Mouse (Mus musculus) hindbrain, embryonic 16.5 days (tissue): ENCODE measurements around the gene Themis2. TPM values are rescaled to one million over a fixed set of nuclear protein-coding genes. Genes with fewer than 3 reads are reported as not detected.

ENCODE experiments used
- ATAC-seq: fragments of 200-750 bp; cut with Nextera tagmentation; 2 replicates; pipeline ENCODE4 v1.8.0; 2017; ENCODE audit warnings: moderate TSS enrichment, moderate library complexity
- H3K27ac ChIP-seq: fragments of 300-500 bp; sonication (generic); 2 replicates; pipeline ENCODE4 v1.5.1; 2014; ENCODE audit warnings: low read depth, mild to moderate bottlenecking, control low read depth, low read length, moderate library complexity
- H3K27me3 ChIP-seq: fragments of 300-500 bp; sonication (generic); replicated peaks from 2 replicates; pipeline ENCODE4 v1.6.1; 2014; ENCODE audit warnings: low read length; ENCODE audit not compliant: control insufficient read depth, insufficient read depth
- H3K36me3 ChIP-seq: fragments of 300-500 bp; sonication (generic); 2 replicates; pipeline ENCODE4 v1.6.1; 2014; ENCODE audit warnings: mild to moderate bottlenecking, low read length, moderate library complexity, mixed read lengths; ENCODE audit not compliant: control insufficient read depth, insufficient read depth
- H3K4me1 ChIP-seq: fragments of 300-500 bp; sonication (generic); 2 replicates; pipeline ENCODE4 v1.6.1; 2014; ENCODE audit warnings: low read depth, low read length; ENCODE audit not compliant: control insufficient read depth, insufficient read depth
- H3K4me2 ChIP-seq: fragments of 300-500 bp; sonication (generic); 2 replicates; pipeline ENCODE4 v1.6.1; 2014; ENCODE audit warnings: mild to moderate bottlenecking, low read length, control low read depth, moderate library complexity
- H3K4me3 ChIP-seq: fragments of 300-500 bp; sonication (generic); 2 replicates; pipeline ENCODE4 v1.5.1; 2014; ENCODE audit warnings: mild to moderate bottlenecking, low read length, control low read depth, moderate library complexity
- H3K9ac ChIP-seq: fragments of 300-500 bp; sonication (generic); 2 replicates; pipeline ENCODE4 v1.6.1; 2014; ENCODE audit warnings: low read depth, mild to moderate bottlenecking, control low read depth, low read length, moderate library complexity
- H3K9me3 ChIP-seq: fragments of 300-500 bp; sonication (generic); 2 replicates; pipeline ENCODE4 v1.6.1; 2014; ENCODE audit warnings: mild to moderate bottlenecking, low read length, moderate library complexity; ENCODE audit not compliant: control insufficient read depth
- WGBS: fragments of 180-500 bp; shearing (Covaris S2); extraction: QIAGEN DNeasy Blood & Tissue Kit; methylation state at CpG from one replicate; pipeline ENCODE4 v1.1.7; 2014; 5-methylcytosine and 5-hydroxymethylcytosine counted together
- polyA plus RNA-seq: library from polyadenylated mRNA; unstranded; fragments of >200 nt; fragmentation: Nextera tagmentation; extraction: Ambion mirVana; gene quantifications from 2 replicates; pipeline ENCODE4 v1.2.1, GENCODE M21; 2015

The Themis2 gene
- polyA plus RNA-seq, result 0.36 and 0.64 TPM in 2 replicates

GRCm38 (mm10) chr4:132796196-132796886 lies at the start of gene Themis2:
Gene Themis2 (minus strand): TSS chr4:132796387.
- no peak for ATAC-seq
- Histone ChIP-seq H3K4me2 (peak within 1 kb of the TSS; percentile 57), H3K9me3 (no peaks in the 10 kb centered on the region), H3K9ac (peak within 1 kb of the TSS; percentile 5; the same call in 1 of the 2 replicates), H3K27ac (no peak within 1 kb of the TSS), H3K4me1 (peaks cover 4% of the 10 kb centered on the region; the same call in 1 of the 2 replicates), H3K27me3 (peaks cover 14% of the 10 kb centered on the region), H3K4me3 (peak within 1 kb of the TSS; percentile 35), H3K36me3 (no peaks in the 10 kb centered on the region)
- 3% methylated on average over 21 of the region's 21 CpGs for WGBS

DNA sequence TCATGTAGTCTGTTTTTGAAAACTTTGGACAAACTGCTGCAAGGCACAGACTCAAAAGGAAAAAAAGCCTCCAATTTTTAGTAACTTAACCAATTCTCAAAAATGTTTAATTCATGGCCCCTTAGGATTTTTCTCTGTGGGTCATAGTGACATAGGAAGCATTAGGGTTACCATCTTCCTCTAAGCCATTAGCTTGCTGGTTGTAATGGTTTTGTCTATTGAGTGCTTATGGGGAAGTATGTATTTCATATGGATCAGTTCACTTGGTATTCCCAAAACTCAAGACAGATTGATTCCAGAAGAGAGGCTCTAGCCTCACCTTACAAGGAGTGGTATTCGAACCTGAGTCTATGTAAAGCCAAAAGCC lies 47.5 kb upstream of the Themis2 start:
- Histone ChIP-seq H3K36me3 (peaks cover 13% of the 10 kb centered on the region), H3K9ac (peak overlapping the region; percentile 70), H3K4me2 (peak overlapping the region; percentile 76), H3K4me1 (peaks cover 11% of the 10 kb centered on the region), H3K27ac (peak overlapping the region; percentile 87), H3K9me3 (no peaks in the 10 kb centered on the region), H3K27me3 (no peaks in the 10 kb centered on the region), H3K4me3 (peak overlapping the region; percentile 78; the same call in 1 of the 2 replicates)
- ATAC-seq, result no peak
- 88% methylated on average over 1 of the region's 1 CpGs for WGBS

DNA sequence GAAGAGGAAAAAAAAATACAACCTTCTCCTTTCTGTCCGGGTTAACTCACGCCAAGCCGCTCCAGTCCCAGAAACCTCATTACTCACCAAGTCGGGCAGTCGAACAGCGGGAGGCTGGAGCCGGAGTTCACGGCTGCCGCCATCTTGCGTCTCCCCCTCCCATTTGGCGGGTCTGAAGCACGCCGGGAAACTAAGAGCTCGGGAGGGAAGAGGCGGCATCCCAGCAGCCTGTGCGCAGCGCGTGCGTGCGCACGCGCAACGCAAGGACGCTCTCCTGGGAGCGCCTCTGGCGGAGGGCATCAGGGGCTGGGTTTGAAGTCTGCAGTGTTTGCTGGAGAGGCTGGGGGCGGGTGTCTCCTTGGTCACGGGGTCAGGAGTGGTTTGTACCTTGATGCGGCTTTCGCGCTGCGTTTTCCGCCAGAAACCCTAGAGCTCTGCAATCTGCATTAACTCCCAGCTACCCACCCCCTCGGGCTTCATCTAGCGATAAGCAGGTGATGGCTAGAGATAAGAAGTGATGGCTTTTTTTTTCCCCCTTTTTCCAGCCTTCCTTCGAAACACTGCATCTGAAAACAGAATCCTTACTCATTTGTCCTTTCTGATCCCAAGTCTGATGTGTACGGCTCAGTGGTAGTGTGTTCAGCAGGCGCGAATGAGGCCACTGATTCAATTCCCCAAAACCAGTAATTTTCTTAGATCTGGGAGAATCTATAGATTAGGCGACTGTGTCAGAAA lies 47.0 kb upstream of the Themis2 start, which contains the start of gene Ppp1r8:
Gene Ppp1r8 (minus strand): TSS at position 200 of the 735 bp plus-strand sequence.
- Histone ChIP-seq H3K27me3 (no peaks in the 10 kb centered on the region), H3K9ac (peak within 1 kb of the TSS; percentile 85), H3K4me3 (peak within 1 kb of the TSS; percentile 78), H3K36me3 (peaks cover 15% of the 10 kb centered on the region), H3K27ac (peak within 1 kb of the TSS; percentile 87), H3K4me2 (peak within 1 kb of the TSS; percentile 76), H3K4me1 (peaks cover 11% of the 10 kb centered on the region), H3K9me3 (no peaks in the 10 kb centered on the region)
- ATAC-seq, result peak; percentile 99
- WGBS, result 1% methylated on average over 39 of the region's 40 CpGs

DNA sequence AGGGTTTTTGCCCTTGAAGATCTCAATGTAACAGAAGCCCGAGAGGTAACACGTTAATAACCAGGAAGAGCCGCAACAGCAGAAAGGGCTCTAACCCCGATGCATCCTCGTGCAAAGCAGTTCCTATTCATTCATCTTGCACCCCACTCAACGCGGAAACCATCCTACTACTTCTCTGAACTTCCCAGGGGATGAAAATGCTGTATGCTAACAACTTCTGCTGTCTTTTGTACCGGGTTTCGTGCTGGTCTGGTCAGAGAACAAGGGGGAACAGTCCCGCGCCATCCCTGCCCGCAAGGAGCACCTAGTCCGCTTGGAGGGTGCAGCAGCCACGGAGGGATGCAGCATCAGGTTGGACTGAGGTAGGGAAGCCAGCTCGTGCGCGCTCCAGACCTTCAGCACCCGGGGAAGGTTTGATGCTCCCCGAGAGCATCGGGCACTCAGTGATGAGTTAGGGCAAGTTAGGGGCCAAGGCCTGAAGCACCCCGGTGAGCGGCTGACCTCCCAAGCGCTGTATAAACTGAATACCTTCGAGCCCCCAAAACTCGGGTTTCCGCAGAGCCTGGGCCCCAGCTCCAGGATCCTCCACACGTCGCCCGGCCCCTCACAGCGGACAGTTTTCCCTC lies 46.2 kb upstream of the Themis2 start:
- WGBS, result under 1% methylated on average over 30 of the region's 30 CpGs

GRCm38 (mm10) chr4:132841493-132841892 lies 45.3 kb upstream of the Themis2 start:
- no peak overlapping the region for H3K27ac ChIP-seq
- 87% methylated on average over 3 of the region's 3 CpGs for WGBS
- no peaks in the 10 kb centered on the region for H3K27me3 ChIP-seq
- peaks cover 20% of the 10 kb centered on the region for H3K36me3 ChIP-seq
- peak overlapping the region; percentile 78 for H3K4me3 ChIP-seq
- H3K9me3 ChIP-seq, result no peaks in the 10 kb centered on the region
- H3K9ac ChIP-seq, result peak overlapping the region; percentile 85; the same call in 1 of the 2 replicates
- peaks cover 11% of the 10 kb centered on the region for H3K4me1 ChIP-seq
- H3K4me2 ChIP-seq, result peak overlapping the region; percentile 76
- no peak for ATAC-seq

More for the DNA sequence above, 46.2 kb upstream of the Themis2 start:
- H3K4me1 ChIP-seq, result peaks cover 11% of the 10 kb centered on the region
- peak overlapping the region; percentile 85 for H3K9ac ChIP-seq
- peak overlapping the region; percentile 78 for H3K4me3 ChIP-seq
- peak overlapping the region; percentile 76 for H3K4me2 ChIP-seq
- H3K9me3 ChIP-seq, result no peaks in the 10 kb centered on the region
- ATAC-seq, result peak; percentile 52
- peaks cover 20% of the 10 kb centered on the region for H3K36me3 ChIP-seq
- H3K27me3 ChIP-seq, result no peaks in the 10 kb centered on the region
- H3K27ac ChIP-seq, result peak overlapping the region; percentile 69

DNA sequence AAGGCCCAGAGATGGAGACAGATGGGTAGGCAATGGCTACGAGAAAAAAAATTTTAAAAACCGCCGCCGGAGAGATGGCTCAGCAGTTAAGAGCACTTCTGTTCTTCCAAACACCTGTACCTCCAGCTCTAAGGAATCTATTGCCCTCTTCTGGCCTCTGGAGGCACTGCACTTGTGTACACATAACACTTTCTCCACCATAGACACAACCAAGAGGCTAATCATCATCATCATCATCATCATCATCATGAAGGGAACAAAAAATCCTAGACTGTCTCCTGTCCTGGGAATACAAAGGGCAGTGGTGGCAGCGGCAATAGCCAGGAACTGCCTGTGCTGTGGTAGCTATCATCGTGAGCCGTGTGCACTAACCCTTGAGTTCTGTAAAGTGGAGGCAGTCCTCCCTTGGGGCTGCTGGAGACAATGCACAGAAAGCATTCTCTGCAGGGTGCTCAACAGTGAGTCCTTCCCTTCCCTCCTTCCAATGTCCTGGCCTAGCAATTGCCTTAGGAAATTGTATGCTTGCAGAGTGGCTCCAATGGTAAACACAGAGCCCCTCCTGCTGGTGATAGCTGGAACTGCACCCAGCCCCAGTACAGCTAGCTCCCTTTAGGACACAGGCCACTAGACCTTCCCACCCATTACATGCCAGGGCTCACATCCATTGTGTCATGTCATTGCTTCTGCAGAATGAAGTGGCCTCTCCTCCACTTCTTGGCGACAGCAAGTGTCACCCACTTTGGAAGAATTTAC lies 27.6 kb upstream of the Themis2 start:
- no peak overlapping the region for H3K27ac ChIP-seq
- H3K36me3 ChIP-seq, result peaks cover 27% of the 10 kb centered on the region
- no peaks in the 10 kb centered on the region for H3K4me1 ChIP-seq
- H3K4me3 ChIP-seq, result no peak overlapping the region
- no peak overlapping the region for H3K9ac ChIP-seq
- H3K27me3 ChIP-seq, result no peaks in the 10 kb centered on the region
- no peaks in the 10 kb centered on the region; the same call in 1 of the 2 replicates for H3K9me3 ChIP-seq
- H3K4me2 ChIP-seq, result no peak overlapping the region
- WGBS, result 73% methylated on average over 8 of the region's 8 CpGs
- ATAC-seq, result no peak

- Histone ChIP-seq H3K27me3 (no peaks in the 10 kb centered on the region), H3K4me1 (no peaks in the 10 kb centered on the region), H3K9ac (no peak overlapping the region), H3K36me3 (no peaks in the 10 kb centered on the region), H3K27ac (no peak overlapping the region), H3K4me2 (no peak overlapping the region), H3K4me3 (no peak overlapping the region), H3K9me3 (no peaks in the 10 kb centered on the region; the same call in 1 of the 2 replicates)
- 48% methylated on average over 2 of the region's 2 CpGs for WGBS
- no peak for ATAC-seq
Measured at GRCm38 (mm10) chr4:132818442-132818841, 22.3 kb upstream of the Themis2 start.

DNA sequence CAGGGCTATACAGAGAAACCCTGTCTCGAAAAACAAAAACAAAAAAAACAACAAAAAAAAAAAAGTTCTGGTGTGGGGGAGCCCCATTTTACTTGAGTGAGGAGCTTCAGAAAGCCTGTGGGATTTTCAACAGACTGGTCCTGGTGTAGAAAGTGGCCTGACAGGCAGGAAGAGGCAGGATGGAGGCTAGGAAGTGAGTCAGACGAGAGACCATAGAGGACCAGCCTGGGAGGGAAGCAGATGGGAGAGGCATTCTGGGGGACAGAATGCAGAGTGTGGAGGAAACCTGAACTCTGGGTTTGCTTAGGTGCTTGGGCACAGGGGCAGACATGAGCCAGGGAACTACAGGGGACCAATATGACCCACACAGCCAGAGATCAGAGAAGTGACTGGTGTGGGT lies 20.7 kb upstream of the Themis2 start:
- Histone ChIP-seq H3K27me3 (no peaks in the 10 kb centered on the region), H3K36me3 (no peaks in the 10 kb centered on the region), H3K27ac (no peak overlapping the region), H3K4me2 (no peak overlapping the region), H3K9me3 (peaks cover 2% of the 10 kb centered on the region; the same call in 1 of the 2 replicates), H3K4me3 (no peak overlapping the region), H3K4me1 (no peaks in the 10 kb centered on the region), H3K9ac (no peak overlapping the region)
- WGBS, result 66% methylated on average over 2 of the region's 2 CpGs
- ATAC-seq, result no peak
